8 mouse cellular contexts compared by ENCODE assay signal in genomic region chr6:23491804-23492203, GRCm38 (mm10).
A peak's percentile ranks its signal among the peaks of the same experiment; 100 is the strongest.
DNase-seq lines count a peak whose midpoint lies in the region; ATAC-seq and TF ChIP-seq lines count a peak whose summit lies in the region.

No protein-coding gene starts in this region.

- no peaks in the 10 kb centered on the region for H3K36me3 ChIP-seq in forebrain, embryonic 15.5 days
- H3K36me3 ChIP-seq in heart, embryonic 12.5 days, result no peaks in the 10 kb centered on the region

- H3K27me3 ChIP-seq in forebrain, embryonic 15.5 days, result no peaks in the 10 kb centered on the region
- H3K27me3 ChIP-seq in heart, embryonic 12.5 days (replicated peaks), result 0 out of 2 replicates have a peak, but pooled peaks cover 2% of the 10 kb centered on the region

- 20% methylated on average over 7 of the region's 7 CpGs for WGBS in forebrain, embryonic 15.5 days
- WGBS in heart, embryonic 12.5 days, result 46% methylated on average over 7 of the region's 7 CpGs

- ATAC-seq in forebrain, embryonic 15.5 days (replicated peaks), result peak; percentile 90
- ATAC-seq in heart, embryonic 12.5 days (ENCODE audit: insufficient number of reproducible peaks, low FRiP score), result no peak

- TF ChIP-seq POLR2A in brain, embryonic 14.5 days (IDR thresholded peaks at IDR 0.05; ENCODE audit: borderline replicate concordance, extremely low read depth, insufficient read depth, insufficient read length, poor library complexity, severe bottlenecking), result no peak

- H3K4me2 ChIP-seq in forebrain, embryonic 15.5 days (replicated peaks), result no peak overlapping the region
- H3K4me2 ChIP-seq in heart, embryonic 12.5 days, result no peak overlapping the region

- TF ChIP-seq CTCF in brain, embryonic 14.5 days (IDR thresholded peaks at IDR 0.05; ENCODE audit: borderline replicate concordance, extremely low read depth, insufficient read depth, insufficient read length), result peak; percentile 70; the same call in 1 of the 2 replicates

- intact Hi-C loops in left cerebral cortex, postnatal 14 days (cut with DNase I), result loop anchor here (10.0 kb wide), 3 partner anchors 393 to 1033 kb away; partner anchors contain the start of genes Asb15 and Ndufa5

- H3K9me3 ChIP-seq in forebrain, embryonic 15.5 days, result no peaks in the 10 kb centered on the region
- no peaks in the 10 kb centered on the region for H3K9me3 ChIP-seq in heart, embryonic 12.5 days (replicated peaks)

- no peaks in the 10 kb centered on the region for H3K4me1 ChIP-seq in forebrain, embryonic 15.5 days
- no peaks in the 10 kb centered on the region for H3K4me1 ChIP-seq in heart, embryonic 12.5 days (replicated peaks)

- H3K9ac ChIP-seq in forebrain, embryonic 15.5 days (replicated peaks), result no peak overlapping the region
- H3K9ac ChIP-seq in heart, embryonic 12.5 days, result no peak overlapping the region

- DNase-seq in kidney, adult 9 months, result peak; percentile 19
- no peak for DNase-seq in kidney, adult 18-20 months
- DNase-seq in brain, embryonic 14.5 days (ENCODE audit: low read depth), result peak; percentile 85
- DNase-seq in left cerebral cortex, postnatal 14 days (ENCODE audit: low spot score in 2 of 2), result peak; percentile 43 to 56
- DNase-seq in retina, postnatal 7 days (ENCODE audit: low read depth, low spot score), result peak; percentile 20
- no peak for DNase-seq in B cell, adult 2 months

- no peak overlapping the region for H3K27ac ChIP-seq in forebrain, embryonic 15.5 days (replicated peaks)
- H3K27ac ChIP-seq in heart, embryonic 12.5 days (ENCODE audit: poor library complexity, severe bottlenecking), result no peak overlapping the region

- no peak overlapping the region for H3K4me3 ChIP-seq in forebrain, embryonic 15.5 days
- H3K4me3 ChIP-seq in heart, embryonic 12.5 days, result no peak overlapping the region

Comparison
In these comparisons a context has a peak if more than half of its experiments do, and no peak if none do; other contexts are left out.
1. DNase-seq: peak in kidney, adult 9 months (single experiment), brain, embryonic 14.5 days (single experiment), left cerebral cortex, postnatal 14 days (2 of 2) and retina, postnatal 7 days (single experiment); none in kidney, adult 18-20 months (single experiment) and B cell, adult 2 months (0 of 2).